Mouse (Mus musculus) intestine, postnatal 0 days (tissue): ENCODE data around the gene Atg10. TPM values are rescaled to one million over a fixed set of nuclear protein-coding genes. Genes with fewer than 3 reads are reported as not detected.
"Not testable (repeated sequence)": the region's sequence is repeated elsewhere in the genome, so short reads cannot be mapped to it uniquely, and the experiment has no call there.

ENCODE experiments used
- ATAC-seq: fragments of 200-750 bp; cut with Nextera tagmentation; 2 replicates; pipeline ENCODE4 v1.8.0; 2017; ENCODE audit warnings: mild to moderate bottlenecking, moderate TSS enrichment, moderate library complexity
- H3K27ac ChIP-seq: fragments of 300-500 bp; sonication (generic); 2 replicates; pipeline ENCODE4 v1.5.1; 2014; ENCODE audit warnings: mild to moderate bottlenecking, low read depth, low read length, moderate library complexity
- H3K27me3 ChIP-seq: fragments of 300-500 bp; sonication (generic); replicated peaks from 2 replicates; pipeline ENCODE4 v1.6.1; 2014; ENCODE audit warnings: low read length, mixed read lengths; ENCODE audit not compliant: control insufficient read depth, insufficient read depth
- H3K36me3 ChIP-seq: fragments of 300-500 bp; sonication (generic); 2 replicates; pipeline ENCODE4 v1.6.1; 2014; ENCODE audit warnings: mild to moderate bottlenecking, moderate library complexity; ENCODE audit not compliant: control insufficient read depth, insufficient read depth
- H3K4me1 ChIP-seq: fragments of 300-500 bp; sonication (generic); replicated peaks from 2 replicates; pipeline ENCODE4 v1.6.1; 2014; ENCODE audit warnings: antibody characterized with exemption, low read length, mixed read lengths; ENCODE audit not compliant: control insufficient read depth, insufficient read depth
- H3K4me2 ChIP-seq: fragments of 300-500 bp; sonication (generic); replicated peaks from 2 replicates; pipeline ENCODE4 v1.6.1; 2014; ENCODE audit warnings: low read depth, mild to moderate bottlenecking, moderate library complexity
- H3K4me3 ChIP-seq: fragments of 300-500 bp; sonication (generic); 2 replicates; pipeline ENCODE4 v1.5.1; 2014; ENCODE audit warnings: low read depth, low read length
- H3K9ac ChIP-seq: fragments of 300-500 bp; sonication (generic); 2 replicates; pipeline ENCODE4 v1.6.1; 2014; ENCODE audit warnings: mild to moderate bottlenecking, low read depth, low read length
- H3K9me3 ChIP-seq: fragments of 300-500 bp; sonication (generic); 2 replicates; pipeline ENCODE4 v1.6.1; 2016; ENCODE audit warnings: mixed run types; ENCODE audit not compliant: control insufficient read depth
- CTCF ChIP-seq: sonication (generic); IDR thresholded peaks from 2 replicates; pipeline ENCODE4 v1.5.1; 2016; ENCODE audit warnings: low read depth, mild to moderate bottlenecking, control low read depth, antibody characterized with exemption, moderate library complexity
- WGBS: fragments of 180-500 bp; shearing (Covaris S2); extraction: QIAGEN DNeasy Blood & Tissue Kit; methylation state at CpG from one replicate; pipeline ENCODE4 v1.1.7; 2014; 5-methylcytosine and 5-hydroxymethylcytosine counted together
- polyA plus RNA-seq: library from polyadenylated mRNA; unstranded; fragments of >200 nt; fragmentation: Nextera tagmentation; extraction: Ambion mirVana; gene quantifications from 2 replicates; pipeline ENCODE4 v1.2.1, GENCODE M21; 2015

Atg10 gene
- polyA plus RNA-seq, 1 experiment from 2014 or later: 24.5 TPM

DNA sequence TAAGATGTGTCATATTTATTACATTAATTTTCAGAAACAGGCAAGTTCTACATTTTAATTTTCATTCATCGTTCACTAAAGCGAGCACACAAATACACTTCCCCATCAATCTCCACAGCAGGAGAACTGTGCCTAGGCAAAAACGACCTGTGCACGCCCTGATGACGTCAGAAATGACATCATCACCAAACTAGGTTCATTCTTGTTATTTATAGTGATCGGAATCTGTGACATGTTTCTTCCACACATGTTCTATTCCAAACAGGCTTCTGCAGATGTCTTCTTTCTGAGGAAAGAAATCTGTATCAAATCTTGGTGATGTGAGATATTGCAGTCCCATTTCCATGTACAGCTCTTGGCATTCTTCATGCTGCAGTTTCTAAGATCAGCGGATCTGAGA, 287.9 kb downstream of the Atg10 start:
- Histone ChIP-seq H3K4me2 (no peak overlapping the region), H3K9me3 (no peaks in the 10 kb centered on the region), H3K36me3 (no peaks in the 10 kb centered on the region), H3K27me3 (no peaks in the 10 kb centered on the region), H3K4me1 (no peaks in the 10 kb centered on the region), H3K4me3 (no peak overlapping the region), H3K9ac (no peak overlapping the region), H3K27ac (no peak overlapping the region)
- no peak for ATAC-seq
- WGBS: 79% methylated on average over 7 of the region's 7 CpGs
- TF ChIP-seq CTCF: no peak

- Histone ChIP-seq H3K4me2 (no peak overlapping the region), H3K36me3 (no peaks in the 10 kb centered on the region), H3K9ac (no peak overlapping the region), H3K27me3 (no peaks in the 10 kb centered on the region), H3K9me3 (no peaks in the 10 kb centered on the region), H3K4me1 (no peaks in the 10 kb centered on the region), H3K4me3 (no peak overlapping the region), H3K27ac (no peak overlapping the region)
- ATAC-seq: no peak
- no peak for TF ChIP-seq CTCF
- WGBS: 73% methylated on average over 3 of the region's 3 CpGs
These were observed 290.5 kb downstream of the Atg10 start for GRCm38 (mm10) chr13:90933256-90933655.

DNA sequence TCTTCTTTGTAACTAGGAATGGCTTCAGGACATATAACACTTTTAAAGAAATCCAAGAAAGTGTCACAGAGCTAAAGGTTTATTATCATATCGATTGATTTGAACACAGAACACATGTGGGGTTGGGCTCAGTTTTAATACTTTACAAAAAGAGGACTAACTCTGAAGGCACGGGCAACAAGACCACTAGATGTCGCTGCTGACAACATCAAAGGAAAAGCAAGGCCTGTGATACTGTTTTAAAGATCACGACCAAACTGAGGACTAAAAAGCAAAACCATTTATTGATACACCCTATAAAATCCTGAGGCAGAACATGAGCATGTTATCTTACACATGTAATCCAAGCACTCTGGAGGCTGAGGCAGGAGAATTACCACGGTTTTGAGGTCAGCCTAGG, 293.9 kb downstream of the Atg10 start:
- Histone ChIP-seq H3K4me3 (no peak overlapping the region), H3K4me1 (no peaks in the 10 kb centered on the region), H3K9me3 (no peaks in the 10 kb centered on the region), H3K9ac (no peak overlapping the region), H3K27me3 (no peaks in the 10 kb centered on the region), H3K27ac (no peak overlapping the region), H3K4me2 (no peak overlapping the region), H3K36me3 (peaks cover 20% of the 10 kb centered on the region)
- no peak for ATAC-seq
- TF ChIP-seq CTCF: peak; percentile 86
- 21% methylated on average over 5 of the region's 5 CpGs for WGBS

GRCm38 (mm10) chr13:90928266-90928665, 295.5 kb downstream of the Atg10 start:
- ATAC-seq, H3K4me2 ChIP-seq, H3K27me3 ChIP-seq, H3K27ac ChIP-seq, H3K9me3 ChIP-seq, H3K4me3 ChIP-seq, H3K9ac ChIP-seq, H3K4me1 ChIP-seq: not testable (repeated sequence)
- WGBS: 95% methylated on average over 9 of the region's 10 CpGs
- peaks cover 22% of the 10 kb centered on the region for H3K36me3 ChIP-seq

GRCm38 (mm10) chr13:90926938-90927633, 296.7 kb downstream of the Atg10 start:
- H3K9ac ChIP-seq: no peak overlapping the region
- 0 out of 2 replicates have a peak, but pooled peaks cover 4% of the 10 kb centered on the region for H3K4me1 ChIP-seq
- TF ChIP-seq CTCF: no peak
- H3K4me3 ChIP-seq: no peak overlapping the region
- no peaks in the 10 kb centered on the region for H3K27me3 ChIP-seq
- no peaks in the 10 kb centered on the region for H3K9me3 ChIP-seq
- 67% methylated on average over 5 of the region's 5 CpGs for WGBS
- no peak overlapping the region for H3K4me2 ChIP-seq
- no peak for ATAC-seq
- no peak overlapping the region for H3K27ac ChIP-seq
- peaks cover 22% of the 10 kb centered on the region for H3K36me3 ChIP-seq

DNA sequence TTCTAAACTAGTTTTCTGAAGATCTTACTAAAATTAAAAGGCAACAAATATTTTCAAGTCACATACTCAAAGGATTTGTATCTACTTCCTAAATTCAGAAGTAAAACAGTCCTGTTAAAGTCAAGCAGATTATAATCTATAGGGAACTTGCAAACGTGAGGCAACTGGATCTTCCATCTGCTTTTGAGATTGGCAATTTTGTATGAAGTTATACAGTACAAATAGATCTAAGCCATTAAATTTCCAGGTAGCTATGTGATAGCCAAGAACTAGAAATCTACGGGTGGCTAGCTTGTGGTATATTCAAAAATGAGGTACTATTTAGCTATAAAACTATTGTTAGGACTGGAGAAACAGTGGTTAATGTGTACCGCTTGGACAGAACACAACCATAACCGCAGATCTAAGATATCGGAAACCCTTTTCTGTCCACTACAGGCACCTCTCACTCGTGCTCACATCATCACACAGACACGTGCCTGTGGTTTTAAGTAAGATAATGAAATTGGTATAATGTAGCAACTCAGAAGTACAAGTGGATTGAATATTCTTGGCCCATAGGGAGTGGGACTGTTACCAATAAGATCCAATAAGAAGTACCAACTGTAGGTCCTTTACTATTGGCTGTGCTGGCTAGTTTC, 297.5 kb downstream of the Atg10 start:
- 76% methylated on average over 7 of the region's 7 CpGs for WGBS

More for the DNA sequence above, 297.5 kb downstream of the Atg10 start:
- no peak for ATAC-seq
- no peak overlapping the region for H3K27ac ChIP-seq
- H3K4me2 ChIP-seq: no peak overlapping the region
- no peak overlapping the region for H3K9ac ChIP-seq
- H3K4me3 ChIP-seq: no peak overlapping the region
- 0 out of 2 replicates have a peak, but pooled peaks cover 4% of the 10 kb centered on the region for H3K4me1 ChIP-seq
- TF ChIP-seq CTCF: no peak
- H3K27me3 ChIP-seq: no peaks in the 10 kb centered on the region
- no peaks in the 10 kb centered on the region for H3K9me3 ChIP-seq
- H3K36me3 ChIP-seq: peaks cover 22% of the 10 kb centered on the region
